Mouse (Mus musculus) liver, embryonic 12.5 days (tissue): Measurements from ENCODE around the gene Coro1c. TPM values are rescaled to one million over a fixed set of nuclear protein-coding genes. Genes with fewer than 3 reads are reported as not detected.

Source experiments
- ATAC-seq: fragments of 200-750 bp; cut with Nextera tagmentation; 2 replicates; pipeline ENCODE4 v1.8.0; 2017; ENCODE audit warnings: moderate number of reproducible peaks, mild to moderate bottlenecking, moderate library complexity
- H3K27ac ChIP-seq: fragments of 300-500 bp; sonication (generic); 2 replicates; pipeline ENCODE4 v1.5.1; 2016; ENCODE audit warnings: mild to moderate bottlenecking
- H3K27me3 ChIP-seq: fragments of 300-500 bp; sonication (generic); replicated peaks from 2 replicates; pipeline ENCODE4 v1.6.1; 2016; ENCODE audit warnings: mild to moderate bottlenecking, moderate library complexity
- H3K36me3 ChIP-seq: fragments of 300-500 bp; sonication (generic); 2 replicates; pipeline ENCODE4 v1.6.1; 2016; ENCODE audit warnings: mild to moderate bottlenecking, moderate library complexity
- H3K4me1 ChIP-seq: fragments of 300-500 bp; sonication (generic); 2 replicates; pipeline ENCODE4 v1.6.1; 2016
- H3K4me2 ChIP-seq: fragments of 300-500 bp; sonication (generic); 2 replicates; pipeline ENCODE4 v1.6.1; 2016; ENCODE audit warnings: mild to moderate bottlenecking, moderate library complexity
- H3K4me3 ChIP-seq: fragments of 300-500 bp; sonication (generic); 2 replicates; pipeline ENCODE4 v1.5.1; 2016; ENCODE audit warnings: mild to moderate bottlenecking, moderate library complexity
- H3K9ac ChIP-seq: fragments of 300-500 bp; sonication (generic); 2 replicates; pipeline ENCODE4 v1.6.1; 2016; ENCODE audit warnings: mild to moderate bottlenecking, moderate library complexity
- H3K9me3 ChIP-seq: fragments of 300-500 bp; sonication (generic); replicated peaks from 2 replicates; pipeline ENCODE4 v1.6.1; 2016; ENCODE audit warnings: mild to moderate bottlenecking, moderate library complexity
- whole genome bisulfite sequencing: fragments of 180-500 bp; shearing (Covaris S2); methylation state at CpG from one replicate; pipeline ENCODE4 v1.1.7; 2016; ENCODE audit not compliant: insufficient replicate concordance; 5-methylcytosine and 5-hydroxymethylcytosine counted together
- polyA plus RNA-seq: library from polyadenylated mRNA; unstranded; fragments of >200 nt; fragmentation: Nextera tagmentation; extraction: Ambion mirVana; gene quantifications from 2 replicates; pipeline ENCODE4 v1.2.1, GENCODE M21; 2016

The Coro1c gene
- 78.7 and 78.8 TPM in 2 replicates for polyA plus RNA-seq

DNA sequence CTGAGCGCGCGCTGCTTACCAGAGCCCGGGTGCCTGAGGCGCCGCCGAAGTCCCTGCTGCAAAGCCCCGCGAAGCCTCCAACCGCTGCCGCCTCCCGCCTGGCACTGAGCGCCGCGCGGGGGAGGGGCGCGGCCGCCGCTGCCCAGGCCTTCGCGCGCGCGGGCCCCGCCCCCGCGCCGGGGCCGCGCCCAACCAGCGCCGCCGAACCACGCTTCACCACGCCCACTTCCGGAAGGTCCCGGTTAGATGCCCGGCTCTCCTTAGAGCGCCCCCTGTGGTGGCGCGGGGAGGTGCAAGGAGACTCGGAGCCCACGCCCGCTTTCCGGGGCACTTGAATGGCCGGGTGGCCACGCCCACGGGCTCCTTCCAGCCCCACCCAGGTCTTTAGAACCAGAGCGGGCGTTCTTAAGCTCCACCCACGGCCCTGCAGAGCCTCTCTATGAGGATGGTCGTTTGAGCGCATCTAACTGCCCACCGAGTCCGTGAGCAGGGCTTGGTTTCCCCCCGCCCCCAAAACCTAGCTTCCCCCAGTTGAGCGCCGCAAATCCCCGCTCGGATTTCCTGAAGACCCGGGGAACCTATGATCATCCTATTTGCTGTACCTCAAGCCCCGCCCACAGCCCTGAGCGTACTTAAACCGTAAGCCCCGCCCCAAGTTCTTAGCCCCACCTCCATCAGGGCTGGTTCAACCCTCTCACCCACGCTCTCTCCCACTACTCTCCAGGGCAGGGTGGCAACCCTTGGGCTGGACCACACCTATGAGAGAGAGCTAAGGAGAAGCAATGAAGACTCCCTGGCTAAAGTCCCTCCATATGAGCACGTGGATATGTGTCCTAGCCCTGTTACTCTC, at the start of gene Coro1c:
Gene Coro1c, minus strand, starts transcription at position 167 of the 850 bp plus-strand sequence.
- Histone ChIP-seq H3K36me3 (no peaks in the 10 kb centered on the region; the same call in 1 of the 2 replicates), H3K9me3 (no peaks in the 10 kb centered on the region), H3K4me1 (peaks cover 64% of the 10 kb centered on the region), H3K4me3 (peak within 1 kb of the TSS; percentile 93), H3K27me3 (no peaks in the 10 kb centered on the region), H3K4me2 (peak within 1 kb of the TSS; percentile 100), H3K9ac (peak within 1 kb of the TSS; percentile 98), H3K27ac (peak within 1 kb of the TSS; percentile 98)
- ATAC-seq: peak; percentile 81
- WGBS: under 1% methylated on average over 67 of the region's 68 CpGs

DNA sequence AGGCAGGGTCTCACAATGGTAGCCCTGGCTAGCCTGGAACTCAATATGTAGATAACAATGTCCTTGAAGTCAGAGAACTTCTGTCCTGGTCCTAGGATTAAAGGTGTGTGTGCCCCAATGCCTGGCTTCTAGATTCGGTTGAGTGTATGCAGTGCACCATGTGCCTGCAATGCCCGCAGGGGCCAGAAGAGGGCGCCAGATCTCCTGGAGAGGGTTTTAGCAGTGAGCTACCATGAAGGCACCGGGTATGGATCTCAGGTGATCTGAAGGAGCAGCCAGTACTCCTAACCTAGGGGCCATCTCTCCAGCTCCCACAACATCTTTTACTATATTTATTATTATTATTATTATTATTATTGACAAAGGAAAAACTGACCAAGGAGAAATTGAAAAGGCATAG, 48.0 kb upstream of the Coro1c start:
- Histone ChIP-seq H3K4me3 (no peak overlapping the region), H3K9me3 (no peaks in the 10 kb centered on the region), H3K27me3 (no peaks in the 10 kb centered on the region), H3K4me2 (no peak overlapping the region), H3K9ac (no peak overlapping the region), H3K4me1 (peaks cover 54% of the 10 kb centered on the region), H3K27ac (no peak overlapping the region), H3K36me3 (peaks cover 88% of the 10 kb centered on the region)
- peak; percentile 54 for ATAC-seq
- WGBS: 8% methylated on average over 4 of the region's 4 CpGs

DNA sequence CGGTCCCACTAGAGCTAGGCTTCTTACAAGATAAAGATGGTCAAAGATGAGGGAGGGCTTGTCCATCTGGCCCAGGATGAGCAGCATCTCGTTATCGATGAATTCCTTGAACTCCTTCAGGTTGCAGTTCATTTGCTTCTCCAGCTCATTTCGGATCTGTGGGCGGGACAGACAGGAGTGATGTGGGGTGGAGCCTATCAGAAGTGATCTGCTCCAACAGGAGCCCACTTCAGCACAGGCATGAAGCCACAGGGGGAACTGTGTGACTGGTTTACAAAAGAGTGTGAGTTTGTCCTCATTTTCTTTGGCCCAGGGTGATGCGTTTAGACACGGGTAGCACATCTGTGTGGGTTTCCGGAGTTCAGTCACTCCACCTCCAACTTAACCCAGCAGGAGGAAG, 47.1 kb upstream of the Coro1c start:
- ATAC-seq: no peak
- Histone ChIP-seq H3K9ac (no peak overlapping the region), H3K4me3 (no peak overlapping the region), H3K9me3 (no peaks in the 10 kb centered on the region), H3K4me2 (no peak overlapping the region), H3K36me3 (peaks cover 88% of the 10 kb centered on the region), H3K4me1 (peaks cover 59% of the 10 kb centered on the region), H3K27me3 (no peaks in the 10 kb centered on the region), H3K27ac (no peak overlapping the region)
- WGBS: 72% methylated on average over 8 of the region's 8 CpGs

DNA sequence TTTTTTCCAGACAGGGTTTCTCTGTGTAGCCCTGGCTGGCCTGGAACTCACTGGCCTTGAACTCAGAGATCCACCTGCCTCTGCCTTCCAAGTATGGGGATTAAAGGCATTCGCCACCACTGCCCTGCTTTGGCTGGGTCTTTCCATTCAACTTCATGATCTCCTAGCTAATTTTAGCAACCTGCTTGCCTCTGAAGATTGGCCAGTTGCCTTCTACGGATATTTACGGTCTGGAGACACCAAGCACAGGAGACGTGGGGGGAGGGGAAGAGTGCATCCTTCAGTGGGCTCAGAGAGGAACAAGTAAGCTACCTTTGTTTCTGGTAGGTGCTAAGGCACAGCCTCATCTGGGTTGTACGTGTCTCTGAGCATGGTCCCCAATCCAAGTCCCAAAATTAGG, 46.7 kb upstream of the Coro1c start:
- no peak overlapping the region for H3K4me3 ChIP-seq
- H3K9ac ChIP-seq: no peak overlapping the region
- no peaks in the 10 kb centered on the region for H3K9me3 ChIP-seq
- ATAC-seq: no peak
- WGBS: 65% methylated on average over 5 of the region's 5 CpGs
- H3K4me1 ChIP-seq: peaks cover 59% of the 10 kb centered on the region
- no peak overlapping the region for H3K4me2 ChIP-seq
- peaks cover 88% of the 10 kb centered on the region for H3K36me3 ChIP-seq
- peak overlapping the region; percentile 3; the same call in 1 of the 2 replicates for H3K27ac ChIP-seq
- no peaks in the 10 kb centered on the region for H3K27me3 ChIP-seq

DNA sequence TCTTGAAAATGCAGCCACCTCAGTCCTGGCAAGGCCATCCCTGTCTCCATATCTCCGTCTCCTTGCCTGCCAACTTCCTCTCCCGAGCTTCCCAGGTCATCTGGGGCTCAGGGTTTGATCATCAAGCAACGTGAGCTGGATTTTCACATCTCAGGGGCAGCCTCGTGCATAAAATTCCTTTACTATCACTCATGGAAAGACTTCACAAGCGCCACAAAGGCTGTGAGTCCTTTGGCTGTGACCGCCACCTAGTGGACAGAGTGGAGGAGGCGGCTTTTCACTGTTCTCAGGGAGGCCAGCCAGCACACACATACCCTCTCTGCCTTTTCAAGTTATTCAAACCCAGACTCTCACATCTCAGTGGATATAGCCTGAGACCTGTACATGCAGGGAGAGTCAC, 45.9 kb upstream of the Coro1c start:
- H3K27ac ChIP-seq: peak overlapping the region; percentile 34; the same call in 1 of the 2 replicates
- WGBS: 11% methylated on average over 7 of the region's 7 CpGs

DNA sequence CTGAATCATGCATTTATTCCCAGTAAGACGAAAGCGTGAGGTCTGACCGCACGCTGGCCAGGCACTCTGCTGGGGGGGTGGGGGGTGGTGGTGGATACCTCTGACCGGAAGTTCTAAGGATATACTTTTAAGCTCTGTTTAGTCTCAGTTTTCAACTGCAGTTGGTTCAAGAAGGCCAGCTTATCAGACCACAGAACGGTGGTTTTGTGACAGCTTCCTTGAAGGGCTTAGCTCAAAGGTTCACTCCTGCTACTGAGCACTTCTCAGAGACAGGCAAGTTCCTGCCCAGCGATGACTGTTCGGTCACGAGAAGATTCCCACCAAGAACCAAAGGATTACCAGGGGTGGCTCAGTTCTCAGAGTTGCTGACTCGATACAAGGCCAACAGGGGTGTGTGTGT, 44.0 kb upstream of the Coro1c start:
- H3K36me3 ChIP-seq: peaks cover 90% of the 10 kb centered on the region
- H3K4me3 ChIP-seq: no peak overlapping the region
- ATAC-seq: peak; percentile 10; the same call in 1 of the 2 replicates
- WGBS: 19% methylated on average over 10 of the region's 10 CpGs
- no peaks in the 10 kb centered on the region for H3K9me3 ChIP-seq
- peaks cover 46% of the 10 kb centered on the region for H3K4me1 ChIP-seq
- peak overlapping the region; percentile 54 for H3K4me2 ChIP-seq
- peak overlapping the region; percentile 52; the same call in 1 of the 2 replicates for H3K9ac ChIP-seq
- H3K27me3 ChIP-seq: no peaks in the 10 kb centered on the region
- H3K27ac ChIP-seq: peak overlapping the region; percentile 80

More for the DNA sequence above, 45.9 kb upstream of the Coro1c start:
- H3K9me3 ChIP-seq: no peaks in the 10 kb centered on the region
- no peak overlapping the region for H3K4me3 ChIP-seq
- no peaks in the 10 kb centered on the region for H3K27me3 ChIP-seq
- H3K9ac ChIP-seq: no peak overlapping the region
- H3K4me1 ChIP-seq: peaks cover 52% of the 10 kb centered on the region
- H3K36me3 ChIP-seq: peaks cover 90% of the 10 kb centered on the region
- no peak for ATAC-seq
- H3K4me2 ChIP-seq: no peak overlapping the region

DNA sequence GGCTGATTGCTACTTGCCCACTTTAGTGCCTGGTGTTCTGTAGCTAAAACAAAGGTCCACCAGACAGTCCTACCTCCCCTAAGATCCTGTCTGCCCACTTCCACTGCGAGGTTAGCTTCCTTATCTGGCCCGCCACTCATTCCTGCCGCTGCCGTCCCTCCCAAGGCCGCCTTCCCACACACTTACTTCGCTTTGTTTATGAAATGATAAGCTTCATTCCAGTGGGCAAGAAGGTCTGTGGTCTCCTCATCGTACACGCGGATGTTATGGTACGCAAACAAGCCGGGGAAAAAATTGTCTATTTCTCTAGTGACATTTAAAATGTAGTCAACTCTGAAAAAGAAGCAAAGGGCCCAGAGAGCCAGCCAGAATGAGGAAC, 43.1 kb upstream of the Coro1c start:
- no peaks in the 10 kb centered on the region for H3K9me3 ChIP-seq
- H3K4me2 ChIP-seq: peak overlapping the region; percentile 54
- H3K4me1 ChIP-seq: peaks cover 46% of the 10 kb centered on the region
- peak; percentile 83 for ATAC-seq
- peak overlapping the region; percentile 80 for H3K27ac ChIP-seq
- H3K9ac ChIP-seq: peak overlapping the region; percentile 52
- H3K27me3 ChIP-seq: no peaks in the 10 kb centered on the region
- WGBS: 5% methylated on average over 11 of the region's 11 CpGs
- H3K36me3 ChIP-seq: peaks cover 90% of the 10 kb centered on the region
- peak overlapping the region; percentile 22 for H3K4me3 ChIP-seq

DNA sequence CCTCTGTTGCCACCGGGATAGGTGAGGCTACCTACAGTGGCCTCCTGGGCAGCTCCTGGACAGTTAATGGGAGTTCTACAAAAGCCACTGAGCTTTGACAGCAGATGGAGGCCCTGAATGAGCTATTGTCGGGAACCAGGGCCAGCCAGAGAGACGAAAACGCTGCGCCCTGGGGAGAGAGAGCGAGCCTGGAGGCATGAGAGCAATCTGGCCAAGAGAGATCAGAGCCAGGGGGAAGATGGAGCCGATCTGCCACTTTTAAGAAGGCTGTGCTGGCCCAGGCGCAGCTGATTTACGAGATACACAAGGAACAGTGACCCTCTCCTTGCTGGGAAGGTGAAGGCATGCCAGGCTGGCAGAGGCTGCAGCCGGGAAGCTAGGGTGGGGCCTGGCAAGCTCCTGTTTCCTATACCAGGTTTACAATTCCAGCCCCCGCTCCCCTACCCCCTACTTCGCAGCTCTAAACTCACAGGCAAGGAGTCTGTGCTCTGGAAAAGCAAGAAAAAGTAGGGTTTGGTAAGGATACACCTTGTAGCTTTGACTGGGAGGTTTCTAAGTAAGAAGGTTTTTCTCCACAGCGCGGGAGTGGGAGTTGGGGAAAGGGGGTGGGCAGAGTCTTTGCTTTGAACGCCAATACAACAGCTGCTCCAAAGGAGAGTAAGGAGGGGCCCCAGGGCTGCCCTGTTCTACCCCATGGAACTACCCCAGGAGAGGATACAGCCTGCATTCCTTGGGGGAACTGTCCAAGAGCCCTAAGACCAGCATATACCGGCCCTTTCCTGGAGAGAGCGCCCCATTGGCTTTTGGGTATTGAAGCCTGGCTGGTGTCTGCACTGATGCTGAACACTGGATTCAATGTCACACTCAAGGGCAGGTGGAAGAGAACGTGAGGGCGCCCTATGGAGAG, 42.5 kb upstream of the Coro1c start:
- peak overlapping the region; percentile 52 for H3K9ac ChIP-seq
- no peaks in the 10 kb centered on the region for H3K9me3 ChIP-seq
- WGBS: 52% methylated on average over 19 of the region's 19 CpGs
- peak; percentile 42 for ATAC-seq
- peak overlapping the region; percentile 80 for H3K27ac ChIP-seq
- H3K4me3 ChIP-seq: peak overlapping the region; percentile 22; the same call in 1 of the 2 replicates
- H3K4me1 ChIP-seq: peaks cover 46% of the 10 kb centered on the region
- H3K36me3 ChIP-seq: peaks cover 92% of the 10 kb centered on the region
- H3K27me3 ChIP-seq: no peaks in the 10 kb centered on the region
- peak overlapping the region; percentile 54 for H3K4me2 ChIP-seq

DNA sequence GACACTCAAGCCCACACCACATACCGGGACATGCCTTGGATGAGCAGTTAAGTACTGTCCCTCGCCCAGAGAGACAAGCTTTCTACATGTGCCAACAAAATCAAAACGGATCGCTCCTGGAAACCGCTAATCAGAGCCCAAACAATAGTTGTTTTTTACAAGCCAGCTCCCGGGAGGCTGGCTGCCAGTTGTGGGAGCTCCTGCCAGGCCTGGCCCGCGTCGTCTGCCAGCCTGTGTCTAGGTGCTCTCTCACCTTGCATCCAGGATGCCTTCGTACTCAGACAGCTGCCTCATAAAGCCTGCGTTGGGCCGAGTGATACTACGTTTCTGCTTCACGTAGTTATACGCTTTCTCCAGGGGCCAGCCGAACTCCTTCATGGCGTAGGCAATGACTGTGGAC, 41.6 kb upstream of the Coro1c start:
- H3K4me3 ChIP-seq: no peak overlapping the region
- no peak overlapping the region for H3K9ac ChIP-seq
- no peaks in the 10 kb centered on the region for H3K9me3 ChIP-seq
- H3K4me1 ChIP-seq: peaks cover 39% of the 10 kb centered on the region
- peaks cover 92% of the 10 kb centered on the region for H3K36me3 ChIP-seq
- H3K4me2 ChIP-seq: no peak overlapping the region
- H3K27ac ChIP-seq: 0 out of 2 replicates have a peak overlapping the region, but pooled peaks have one; percentile 80
- H3K27me3 ChIP-seq: no peaks in the 10 kb centered on the region
- 92% methylated on average over 17 of the region's 17 CpGs for WGBS
- ATAC-seq: no peak

DNA sequence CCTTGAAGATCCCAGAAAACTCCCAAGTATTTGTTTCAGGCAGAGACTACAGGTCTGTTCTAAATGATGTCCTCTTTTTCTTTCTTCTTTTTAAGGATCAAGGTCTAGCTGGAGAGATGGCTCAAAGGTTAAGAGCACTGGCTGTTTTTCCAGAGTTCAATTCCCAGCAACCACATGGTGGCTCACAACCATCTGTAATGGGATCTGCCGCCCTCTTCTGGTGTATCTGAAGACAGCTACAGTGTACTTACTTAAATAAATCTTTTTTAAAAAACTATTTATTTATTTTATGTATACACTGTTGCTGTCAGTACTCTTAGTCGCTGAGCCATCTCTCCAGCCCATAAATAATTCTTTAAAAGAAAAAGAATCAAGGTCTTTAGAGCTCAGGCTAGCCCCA, 38.7 kb upstream of the Coro1c start:
- no peaks in the 10 kb centered on the region for H3K9me3 ChIP-seq
- peaks cover 94% of the 10 kb centered on the region for H3K36me3 ChIP-seq
- no peak overlapping the region for H3K9ac ChIP-seq
- H3K4me2 ChIP-seq: no peak overlapping the region
- no peaks in the 10 kb centered on the region for H3K27me3 ChIP-seq
- H3K4me1 ChIP-seq: peaks cover 26% of the 10 kb centered on the region
- H3K27ac ChIP-seq: no peak overlapping the region
- ATAC-seq: no peak
- no peak overlapping the region for H3K4me3 ChIP-seq
- 49% methylated on average over 2 of the region's 2 CpGs for WGBS

DNA sequence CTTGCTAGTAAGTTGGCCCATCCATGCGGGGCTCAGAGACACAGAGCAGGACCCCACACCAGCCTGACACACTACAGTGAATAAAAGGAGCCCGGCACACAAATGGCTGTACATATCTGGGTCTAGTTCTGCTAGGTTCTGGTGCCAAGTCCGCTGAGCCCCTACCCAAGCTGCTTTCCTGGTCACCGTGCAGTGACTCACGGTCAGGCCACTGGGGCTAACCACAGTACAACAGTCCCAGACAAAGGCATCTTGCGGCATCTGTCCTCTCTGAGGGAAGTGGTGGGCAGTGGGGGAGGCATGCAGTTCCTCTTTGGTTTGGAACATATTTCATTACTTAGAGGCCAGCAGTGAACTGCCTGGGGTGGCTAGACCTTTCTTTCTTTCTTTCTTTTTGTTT, 36.6 kb upstream of the Coro1c start:
- H3K9me3 ChIP-seq: no peaks in the 10 kb centered on the region
- WGBS: 54% methylated on average over 6 of the region's 6 CpGs
- ATAC-seq: no peak
- peaks cover 100% of the 10 kb centered on the region for H3K36me3 ChIP-seq
- H3K4me2 ChIP-seq: no peak overlapping the region
- no peak overlapping the region for H3K4me3 ChIP-seq
- H3K4me1 ChIP-seq: peaks cover 7% of the 10 kb centered on the region
- no peak overlapping the region for H3K9ac ChIP-seq
- H3K27me3 ChIP-seq: no peaks in the 10 kb centered on the region
- 0 out of 2 replicates have a peak overlapping the region, but pooled peaks have one; percentile 50 for H3K27ac ChIP-seq
